Mouse (Mus musculus) erythroid progenitor cell, adult 5-6 weeks (primary cell): Measurements from ENCODE around the gene Kel. TPM values are rescaled to one million over a fixed set of nuclear protein-coding genes. Genes with fewer than 3 reads are reported as not detected.

Experiments used
- ATAC-seq: replicated peaks from 2 replicates; pipeline ENCODE4 v1.8.0; 2016; ENCODE audit warnings: moderate number of reproducible peaks, mild to moderate bottlenecking, moderate TSS enrichment, inconsistent platforms; ENCODE audit not compliant: poor library complexity, low FRiP score, severe bottlenecking
- total RNA-seq, 2 experiments: library from RNA; stranded (forward) in 1 of 2; stranded (reverse) in 1 of 2; fragments of 150-400 nt in 1 of 2; fragments of 186-747, 209-891 nt in 1 of 2; gene quantifications; 2 replicates each; pipeline versions ENCODE4 v1.2.3 to v1.2.4; 2015 to 2017; ENCODE audit warnings: low replicate concordance in 2 of 2

Gene Kel
- total RNA-seq, 2 experiments from 2014 or later: 871 to 2,964 TPM

DNA sequence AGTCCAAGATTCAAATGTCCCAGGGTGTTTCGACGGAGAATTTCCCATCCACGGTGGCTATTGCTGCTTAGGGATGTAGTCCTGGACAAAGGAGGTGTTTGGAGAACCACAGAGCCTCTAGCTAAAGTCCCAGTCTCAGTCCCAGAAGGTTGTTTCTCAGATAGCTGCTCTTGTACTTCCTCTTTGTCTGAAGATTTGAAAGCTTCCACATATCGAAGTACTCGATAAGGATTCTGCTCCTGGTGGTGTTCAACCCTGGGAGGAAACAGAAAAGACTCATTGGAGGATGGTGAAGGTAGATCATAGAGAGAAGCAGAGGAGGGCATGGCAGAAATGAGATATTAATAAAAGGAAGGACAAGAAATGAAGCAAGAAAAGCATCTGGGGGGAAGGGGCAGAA lies 51.0 kb downstream of the Kel start:
- no peak for ATAC-seq

DNA sequence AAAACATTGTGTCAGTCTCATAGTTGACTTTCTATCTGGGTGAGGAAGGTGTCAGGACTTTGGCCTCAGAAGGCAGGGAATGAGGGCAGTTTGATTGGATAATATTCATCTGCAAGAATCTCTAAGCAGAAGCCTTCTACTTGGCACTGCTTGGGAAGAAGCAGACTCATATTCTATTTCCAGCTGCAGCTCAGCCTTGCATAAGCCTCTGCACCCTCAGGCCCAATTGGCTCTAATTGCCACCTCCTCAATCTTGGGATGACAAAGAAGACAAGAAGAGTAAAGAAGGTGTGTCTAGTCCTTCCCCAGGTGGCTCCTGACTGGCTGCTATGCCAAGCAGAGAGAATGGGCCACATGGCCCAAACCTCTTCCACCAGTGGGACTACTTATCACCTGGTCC lies 57.5 kb downstream of the Kel start:
- no peak for ATAC-seq

DNA sequence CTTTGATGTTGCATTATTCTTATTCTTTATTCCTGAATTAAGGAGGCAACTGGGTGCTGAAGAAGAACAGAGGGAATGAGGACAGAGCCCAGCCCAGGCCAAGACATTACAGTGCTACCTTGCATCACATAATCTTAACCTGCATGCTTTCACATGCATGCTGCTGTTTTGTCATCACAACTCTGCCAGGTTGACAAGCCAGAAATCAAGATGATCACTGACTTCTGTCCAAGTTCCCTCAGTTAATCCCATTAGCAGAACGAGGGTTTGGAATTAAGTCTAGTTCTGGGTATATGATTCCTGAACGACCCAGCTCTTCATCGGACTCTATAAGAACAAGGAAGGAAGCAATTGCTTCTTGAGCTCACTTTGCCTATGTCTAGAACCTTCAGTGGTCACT lies 57.9 kb downstream of the Kel start:
- no peak for ATAC-seq

DNA sequence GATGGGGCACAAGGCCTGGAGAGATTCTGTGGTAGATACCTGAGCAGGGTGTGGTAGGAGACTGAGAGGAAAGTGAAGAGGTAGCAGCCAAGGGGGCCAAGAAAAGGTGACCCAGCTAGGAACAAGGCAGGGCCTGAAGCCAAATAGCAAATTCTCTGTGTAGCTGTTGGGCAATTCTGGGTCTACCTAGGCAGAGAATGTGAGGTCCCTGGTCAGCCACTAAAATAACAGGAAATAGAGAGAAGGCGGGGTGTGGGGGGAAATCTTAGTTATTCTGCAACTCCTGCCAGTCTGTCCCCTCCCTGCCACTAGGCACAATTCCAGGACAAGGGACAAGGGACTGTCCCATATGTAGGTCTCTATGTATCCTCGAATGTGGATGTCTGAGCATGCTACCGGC lies 60.9 kb downstream of the Kel start:
- no peak for ATAC-seq

DNA sequence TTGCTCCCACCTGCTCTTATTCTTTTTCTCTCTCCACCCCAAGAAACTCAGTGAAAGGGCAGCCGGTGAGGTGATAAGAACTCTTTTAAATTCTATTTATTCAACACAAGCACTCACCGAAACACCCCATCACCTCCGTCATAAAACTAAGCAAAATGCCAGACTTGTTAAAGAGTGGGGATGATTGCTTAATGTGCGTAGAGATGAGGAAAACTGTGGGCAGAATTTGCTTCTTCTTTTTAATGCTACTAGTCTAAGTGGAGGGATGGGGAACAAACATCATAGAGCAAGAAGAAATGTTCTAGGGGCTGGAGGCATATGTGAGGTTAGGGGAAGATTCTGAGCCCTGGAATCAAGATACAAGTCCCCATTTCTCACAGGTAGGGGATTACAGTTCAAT lies 61.4 kb downstream of the Kel start:
- ATAC-seq: no peak

DNA sequence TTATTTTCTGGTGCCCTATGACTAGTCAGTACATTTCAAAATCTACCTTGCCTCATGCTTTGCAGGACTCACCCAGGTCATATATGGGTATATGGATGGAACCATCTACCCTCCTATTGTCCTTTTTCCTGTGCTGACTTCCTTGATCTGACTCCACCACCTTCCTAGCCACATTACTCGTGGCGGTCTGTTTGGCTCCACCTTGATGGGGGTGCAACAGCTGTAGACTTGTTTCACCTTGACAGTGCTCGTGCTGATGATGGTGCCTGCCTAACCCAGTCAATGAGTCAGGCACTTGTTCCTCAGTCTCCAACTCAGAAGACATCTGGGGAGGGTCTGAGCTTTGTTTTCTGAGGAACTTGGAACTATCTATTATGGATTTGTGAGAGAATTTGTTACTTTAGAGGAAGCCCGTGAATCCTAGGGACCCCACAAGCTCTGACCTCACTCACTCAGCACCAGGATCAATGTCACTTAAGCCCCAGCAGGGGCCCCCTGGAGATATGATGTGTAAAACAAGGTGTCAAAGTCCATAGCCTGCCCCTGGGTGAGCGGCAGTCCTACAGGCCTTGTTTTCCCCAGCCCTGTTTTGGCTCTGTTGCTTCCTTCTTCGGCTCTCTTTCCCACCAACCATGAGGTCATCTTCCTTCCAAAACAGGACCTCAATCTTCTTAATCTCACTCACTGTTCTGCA lies 62.8 kb downstream of the Kel start:
- no peak for ATAC-seq

DNA sequence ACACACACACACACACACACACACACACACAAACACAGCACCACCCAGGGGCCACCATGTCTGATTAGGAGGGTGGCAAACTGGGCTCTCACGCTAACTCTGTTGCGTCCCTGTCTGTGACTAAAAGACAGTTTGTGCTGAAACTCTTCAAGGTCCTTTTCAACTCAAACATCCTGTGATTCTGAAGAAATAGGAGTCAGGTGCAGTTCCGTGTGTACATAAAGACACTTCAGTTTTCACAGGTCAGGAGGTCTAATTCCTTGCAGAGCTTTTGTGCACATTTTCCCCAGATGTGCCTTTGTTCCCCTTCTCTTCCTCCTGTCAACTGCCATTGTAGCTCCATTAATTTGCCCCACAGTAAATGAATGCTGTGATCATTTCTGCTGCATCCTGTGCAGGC lies 63.7 kb downstream of the Kel start:
- no peak for ATAC-seq

DNA sequence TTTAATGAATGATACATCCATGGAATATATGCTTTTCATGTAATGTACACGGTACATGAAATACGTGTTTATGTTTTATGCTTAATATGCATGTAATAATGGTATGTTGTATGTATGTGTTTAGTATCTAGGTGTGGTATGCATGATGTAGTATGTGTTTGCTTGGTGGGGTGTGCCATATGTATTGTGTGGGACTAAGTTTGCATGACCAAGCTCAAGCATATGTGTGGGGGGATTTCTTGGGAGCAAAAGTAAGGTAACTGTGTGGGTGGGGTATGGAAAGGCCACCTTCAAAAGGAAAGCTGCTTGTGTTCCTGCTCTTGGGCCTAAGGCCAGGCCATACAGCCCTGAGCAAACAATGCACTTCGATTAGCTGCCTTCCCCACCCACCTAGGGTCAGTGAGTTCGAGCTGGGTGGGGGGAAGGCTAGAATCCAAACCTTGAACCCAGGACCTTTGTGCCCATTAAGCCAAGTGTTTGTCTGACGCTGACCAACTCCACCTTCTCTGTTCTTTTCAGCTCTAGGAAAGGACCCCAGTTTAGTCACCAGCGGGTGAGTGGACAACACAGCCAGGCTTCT lies 66.1 kb downstream of the Kel start:
- no peak for ATAC-seq

DNA sequence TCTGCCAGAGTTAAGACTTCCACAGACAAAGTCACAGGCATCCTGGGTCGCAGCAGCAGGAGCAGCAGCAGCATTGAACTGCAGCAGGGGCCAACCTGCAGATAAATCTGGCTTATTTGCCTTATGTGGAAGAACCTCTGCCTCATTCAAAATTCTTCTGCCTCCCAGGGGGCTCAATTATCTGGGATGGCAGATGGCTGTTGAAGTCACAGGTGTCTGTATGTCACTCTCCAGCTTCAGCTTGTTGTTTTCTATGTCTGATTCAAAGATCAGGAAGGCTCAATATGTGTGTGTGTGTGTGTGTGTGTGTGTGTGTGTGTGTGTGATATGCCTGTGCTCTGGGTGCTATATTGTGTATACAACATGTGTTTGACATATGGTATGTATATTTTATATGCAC lies 66.7 kb downstream of the Kel start:
- no peak for ATAC-seq

Other genes starting within 250 kb of the Kel start
- gene Prss1, start 245.4 kb downstream of the Kel start, total RNA-seq (2015; ENCODE audit: low replicate concordance): not detected in 2 replicates
- not detected in 2 replicates for gene Prss1, start 245.4 kb downstream of the Kel start, total RNA-seq (2017; ENCODE audit: low replicate concordance)
- not detected in 2 replicates for gene Prss2, start 182.6 kb downstream of the Kel start, total RNA-seq (2015; ENCODE audit: low replicate concordance)
- not detected in 2 replicates for gene Prss2, start 182.6 kb downstream of the Kel start, total RNA-seq (2017; ENCODE audit: low replicate concordance)
- gene Ephb6, start 98.9 kb downstream of the Kel start, total RNA-seq (2015; ENCODE audit: low replicate concordance): not detected in 2 replicates
- not detected in 2 replicates for gene Ephb6, start 98.9 kb downstream of the Kel start, total RNA-seq (2017; ENCODE audit: low replicate concordance)
- not detected in 2 replicates for gene Trpv6, start 67.9 kb downstream of the Kel start, total RNA-seq (2015; ENCODE audit: low replicate concordance)
- gene Trpv6, start 67.9 kb downstream of the Kel start, total RNA-seq (2017; ENCODE audit: low replicate concordance): not detected in 2 replicates
- gene Trpv5, start 23.6 kb downstream of the Kel start, total RNA-seq (2015; ENCODE audit: low replicate concordance): 1.1 and 4.2 TPM in 2 replicates
- 1.9 and 2.6 TPM in 2 replicates for gene Trpv5, start 23.6 kb downstream of the Kel start, total RNA-seq (2017; ENCODE audit: low replicate concordance)
- gene Llcfc1, start 19.9 kb downstream of the Kel start, total RNA-seq (2015; ENCODE audit: low replicate concordance): not detected in 2 replicates
- not detected in 2 replicates for gene Llcfc1, start 19.9 kb downstream of the Kel start, total RNA-seq (2017; ENCODE audit: low replicate concordance)
- not detected in 2 replicates for gene Olfr459, start 70.8 kb upstream of the Kel start, total RNA-seq (2015; ENCODE audit: low replicate concordance)
- not detected in 2 replicates for gene Olfr459, start 70.8 kb upstream of the Kel start, total RNA-seq (2017; ENCODE audit: low replicate concordance)
- gene Pip, start 143.2 kb upstream of the Kel start, total RNA-seq (2015; ENCODE audit: low replicate concordance): not detected in 2 replicates
- gene Pip, start 143.2 kb upstream of the Kel start, total RNA-seq (2017; ENCODE audit: low replicate concordance): not detected in 2 replicates
- gene Sval2, start 148.7 kb upstream of the Kel start, total RNA-seq (2015; ENCODE audit: low replicate concordance): not detected in 2 replicates
- not detected in 2 replicates for gene Sval2, start 148.7 kb upstream of the Kel start, total RNA-seq (2017; ENCODE audit: low replicate concordance)
- not detected in 2 replicates for gene Sval1, start 247.3 kb upstream of the Kel start, total RNA-seq (2015; ENCODE audit: low replicate concordance)
- gene Sval1, start 247.3 kb upstream of the Kel start, total RNA-seq (2017; ENCODE audit: low replicate concordance): not detected in 2 replicates